ENCODE assay signal across 26 mouse cellular contexts in genomic region chr7:45678513-45678912, GRCm38 (mm10). TPM values are rescaled to one million over a fixed set of nuclear protein-coding genes. Genes with fewer than 3 reads are reported as not detected.
A peak's percentile ranks its signal among the peaks of the same experiment; 100 is the strongest.
DNase-seq lines count a peak whose midpoint lies in the region; ATAC-seq and TF ChIP-seq lines count a peak whose summit lies in the region.
"Had no signal": no experiment of that assay in that cellular context is flagged by ENCODE, and none has a peak within 500 bp of the region (broad histone marks: within the 10 kb centered on the region; RNA-seq: fewer than 3 reads in every experiment).

No protein-coding gene starts in this region.

- no peak for TF ChIP-seq CTCF in intestine, postnatal 0 days (IDR thresholded peaks at IDR 0.05; ENCODE audit: low read depth)
- no peak for TF ChIP-seq CTCF in stomach, postnatal 0 days (IDR thresholded peaks at IDR 0.05; ENCODE audit: low read depth)

- no peaks in the 10 kb centered on the region for H3K9me3 ChIP-seq in intestine, embryonic 15.5 days
- H3K9me3 ChIP-seq in intestine, postnatal 0 days (ENCODE audit: control insufficient read depth), result no peaks in the 10 kb centered on the region
- no peaks in the 10 kb centered on the region for H3K9me3 ChIP-seq in stomach, postnatal 0 days (ENCODE audit: control insufficient read depth, low read length)
- H3K9me3 ChIP-seq: embryonic facial prominence, embryonic 15.5 days; forebrain, embryonic 10.5 days; G1E; heart, embryonic 13.5 days; hindbrain, embryonic 15.5 days had no signal

- peak overlapping the region; percentile 18; the same call in 1 of the 2 replicates for H3K27ac ChIP-seq in intestine, embryonic 15.5 days
- no peak overlapping the region for H3K27ac ChIP-seq in intestine, postnatal 0 days (ENCODE audit: low read depth, low read length)
- H3K27ac ChIP-seq in stomach, postnatal 0 days (replicated peaks), result peak overlapping the region; percentile 81
- H3K27ac ChIP-seq: embryonic facial prominence, embryonic 15.5 days; hindbrain, embryonic 15.5 days had no signal

- 88% methylated on average over 14 of the region's 14 CpGs for WGBS in intestine, embryonic 15.5 days
- WGBS in intestine, postnatal 0 days, result 86% methylated on average over 14 of the region's 14 CpGs
- 75% methylated on average over 14 of the region's 14 CpGs for WGBS in stomach, postnatal 0 days

- peak; percentile 72 for DNase-seq in adrenal gland, postnatal 14 days
- peak; percentile 75 to 81 for DNase-seq in adrenal gland, postnatal 36 days
- peak; percentile 58 for DNase-seq in stomach, postnatal 0 days (ENCODE audit: low spot score)
- no peak for DNase-seq in right cerebral cortex, postnatal 36 days (ENCODE audit: low spot score in 2 of 2)
- DNase-seq in urinary bladder, adult 2 months (ENCODE audit: low spot score), result no peak
- DNase-seq: B cell, adult 2 months; cerebellum, adult 11 months; cerebellum, adult 8-10 months; cerebellum, postnatal 14 days; embryo, embryonic 11 days; gastrocnemius, postnatal 36 days; heart, adult 11 months; heart, postnatal 36 days had no signal

- H3K9ac ChIP-seq in intestine, embryonic 15.5 days, result no peak overlapping the region
- no peak overlapping the region for H3K9ac ChIP-seq in intestine, postnatal 0 days (ENCODE audit: low read depth, low read length)
- no peak overlapping the region for H3K9ac ChIP-seq in stomach, postnatal 0 days (ENCODE audit: low read length)
- H3K9ac ChIP-seq: embryonic facial prominence, embryonic 15.5 days; heart, embryonic 13.5 days; hindbrain, embryonic 15.5 days had no signal

- no peak for ATAC-seq in intestine, embryonic 15.5 days
- ATAC-seq in intestine, postnatal 0 days, result no peak
- ATAC-seq in stomach, postnatal 0 days (ENCODE audit: low FRiP score, low TSS enrichment), result 0 out of 2 replicates have a peak, but pooled peaks have one; percentile 2
- ATAC-seq: CD4-positive, CD25-positive, alpha-beta regulatory T cell, adult 4 months; forebrain, embryonic 14.5 days had no signal

- peaks cover 21% of the 10 kb centered on the region; the same call in 1 of the 2 replicates for H3K4me1 ChIP-seq in intestine, embryonic 15.5 days (replicated peaks)
- H3K4me1 ChIP-seq in intestine, postnatal 0 days (replicated peaks; ENCODE audit: control insufficient read depth, insufficient read depth, low read length), result peaks cover 3% of the 10 kb centered on the region; the same call in 1 of the 2 replicates
- H3K4me1 ChIP-seq in stomach, postnatal 0 days (replicated peaks; ENCODE audit: control insufficient read depth, insufficient read depth), result no peaks in the 10 kb centered on the region

- no peaks in the 10 kb centered on the region for H3K36me3 ChIP-seq in intestine, embryonic 15.5 days
- no peaks in the 10 kb centered on the region for H3K36me3 ChIP-seq in intestine, postnatal 0 days (ENCODE audit: control insufficient read depth, insufficient read depth)
- no peaks in the 10 kb centered on the region for H3K36me3 ChIP-seq in stomach, postnatal 0 days (ENCODE audit: control insufficient read depth, insufficient read depth, low read length)
- H3K36me3 ChIP-seq: embryonic facial prominence, embryonic 15.5 days; forebrain, embryonic 10.5 days; G1E; heart, embryonic 13.5 days; hindbrain, embryonic 15.5 days had no signal

- TF ChIP-seq EP300 in stomach, postnatal 0 days (optimal IDR thresholded peaks at IDR 0.05), result no peak

- no peak overlapping the region for H3K4me3 ChIP-seq in intestine, embryonic 15.5 days (replicated peaks)
- no peak overlapping the region for H3K4me3 ChIP-seq in intestine, postnatal 0 days (ENCODE audit: low read depth, low read length)
- no peak overlapping the region for H3K4me3 ChIP-seq in stomach, postnatal 0 days (ENCODE audit: low read depth, low read length)
- H3K4me3 ChIP-seq: embryonic facial prominence, embryonic 15.5 days; erythroblast, embryonic 14.5 days; forebrain, embryonic 10.5 days; heart, embryonic 13.5 days; hindbrain, embryonic 15.5 days had no signal

- no peaks in the 10 kb centered on the region for H3K27me3 ChIP-seq in intestine, embryonic 15.5 days (replicated peaks)
- H3K27me3 ChIP-seq in intestine, postnatal 0 days (replicated peaks; ENCODE audit: control insufficient read depth, insufficient read depth, low read length), result peaks cover 40% of the 10 kb centered on the region
- no peaks in the 10 kb centered on the region for H3K27me3 ChIP-seq in stomach, postnatal 0 days (ENCODE audit: control insufficient read depth, insufficient read depth, low read length)
- H3K27me3 ChIP-seq: embryonic facial prominence, embryonic 15.5 days; hindbrain, embryonic 15.5 days had no signal

- H3K4me2 ChIP-seq in intestine, embryonic 15.5 days (replicated peaks), result no peak overlapping the region
- no peak overlapping the region for H3K4me2 ChIP-seq in intestine, postnatal 0 days (replicated peaks; ENCODE audit: low read depth)
- H3K4me2 ChIP-seq in stomach, postnatal 0 days (replicated peaks; ENCODE audit: low read depth), result no peak overlapping the region
- H3K4me2 ChIP-seq: embryonic facial prominence, embryonic 15.5 days; heart, embryonic 13.5 days; hindbrain, embryonic 15.5 days had no signal

RNA-seq across cellular contexts. Expression of gene Ntn5, which starts 5.3 kb away (rescaled TPM):
- 0.73 TPM in 2 replicates for polyA plus RNA-seq in intestine, embryonic 15.5 days (2015; fragmentation: Nextera tagmentation; extraction: Ambion mirVana)
- polyA plus RNA-seq in intestine, postnatal 0 days (2015; fragmentation: Nextera tagmentation; extraction: Ambion mirVana), result 0.10 and 0.20 TPM in 2 replicates
- 0.26 TPM in 1 of 2 replicates, not detected in the other for total RNA-seq in adrenal gland, postnatal 14 days (2021)
- total RNA-seq in adrenal gland, postnatal 36 days (2021), result under 1 TPM; 0.23 to 0.83 TPM
- polyA plus RNA-seq in stomach, postnatal 0 days (2015; fragmentation: Nextera tagmentation; extraction: Ambion mirVana), result 0.41 and 0.45 TPM in 2 replicates
- polyA plus RNA-seq in urinary bladder, adult 2 months (2012; rRNA removed), result 0.06 and 0.08 TPM in 2 replicates
- total RNA-seq: common myeloid progenitor, adult 5-6 weeks; G1E had no signal
- polyA plus RNA-seq: CD4-positive, CD25-positive, alpha-beta regulatory T cell, adult 4 months; erythroblast, embryonic 14.5 days; heart, postnatal 0 days had no signal

RNA-seq across cellular contexts. Expression of gene Fut2, which starts 12.3 kb away (rescaled TPM):
- polyA plus RNA-seq in intestine, embryonic 15.5 days (2015; fragmentation: Nextera tagmentation; extraction: Ambion mirVana), result 12.2 and 12.8 TPM in 2 replicates
- polyA plus RNA-seq in intestine, postnatal 0 days (2015; fragmentation: Nextera tagmentation; extraction: Ambion mirVana), result 2.9 and 3.6 TPM in 2 replicates
- total RNA-seq in adrenal gland, postnatal 14 days (2021), result 0.11 TPM in 1 of 2 replicates, not detected in the other
- total RNA-seq in adrenal gland, postnatal 36 days (2021), result under 1 TPM in 1 of 2 experiments, not detected in 1; 0.17 TPM
- 35.1 and 36.1 TPM in 2 replicates for polyA plus RNA-seq in stomach, postnatal 0 days (2015; fragmentation: Nextera tagmentation; extraction: Ambion mirVana)
- polyA plus RNA-seq in urinary bladder, adult 2 months (2012; rRNA removed), result 1.8 and 3.3 TPM in 2 replicates
- total RNA-seq: common myeloid progenitor, adult 5-6 weeks had no signal
- polyA plus RNA-seq: CD4-positive, CD25-positive, alpha-beta regulatory T cell, adult 4 months; embryonic facial prominence, embryonic 11.5 days; G1E had no signal

RNA-seq across cellular contexts. Expression of gene Sec1, which starts 15.7 kb away (rescaled TPM):
- 1.9 and 2.0 TPM in 2 replicates for polyA plus RNA-seq in intestine, embryonic 15.5 days (2015; fragmentation: Nextera tagmentation; extraction: Ambion mirVana)
- polyA plus RNA-seq in intestine, postnatal 0 days (2015; fragmentation: Nextera tagmentation; extraction: Ambion mirVana), result 0.08 and 0.25 TPM in 2 replicates
- 0.22 and 0.41 TPM in 2 replicates for total RNA-seq in adrenal gland, postnatal 14 days (2021)
- under 1 TPM; 0.23 to 0.99 TPM for total RNA-seq in adrenal gland, postnatal 36 days (2021)
- 0.53 and 0.56 TPM in 2 replicates for polyA plus RNA-seq in stomach, postnatal 0 days (2015; fragmentation: Nextera tagmentation; extraction: Ambion mirVana)
- polyA plus RNA-seq in urinary bladder, adult 2 months (2012; rRNA removed), result 0.09 and 0.14 TPM in 2 replicates
- total RNA-seq: common myeloid progenitor, adult 5-6 weeks; G1E had no signal
- polyA plus RNA-seq: erythroblast, embryonic 14.5 days had no signal

RNA-seq across cellular contexts. Expression of gene Car11, which starts 21.1 kb away (rescaled TPM):
- polyA plus RNA-seq in intestine, embryonic 15.5 days (2015; fragmentation: Nextera tagmentation; extraction: Ambion mirVana), result 5.5 and 6.4 TPM in 2 replicates
- polyA plus RNA-seq in intestine, postnatal 0 days (2015; fragmentation: Nextera tagmentation; extraction: Ambion mirVana), result 2.1 and 2.7 TPM in 2 replicates
- 10.5 and 16.9 TPM in 2 replicates for total RNA-seq in adrenal gland, postnatal 14 days (2021)
- total RNA-seq in adrenal gland, postnatal 36 days (2021), result 10 to 100 TPM in 1 of 2 experiments, 1 to 10 TPM in 1; 8.6 to 10.2 TPM
- polyA plus RNA-seq in stomach, postnatal 0 days (2015; fragmentation: Nextera tagmentation; extraction: Ambion mirVana), result 2.7 and 4.4 TPM in 2 replicates
- 25.0 and 29.8 TPM in 2 replicates for polyA plus RNA-seq in urinary bladder, adult 2 months (2012; rRNA removed)
- total RNA-seq: common myeloid progenitor, adult 5-6 weeks had no signal
- polyA plus RNA-seq: erythroblast, embryonic 14.5 days had no signal

RNA-seq across cellular contexts. Expression of gene Dbp, which starts 26.4 kb away (rescaled TPM):
- polyA plus RNA-seq in intestine, embryonic 15.5 days (2015; fragmentation: Nextera tagmentation; extraction: Ambion mirVana), result 3.1 and 3.4 TPM in 2 replicates
- 6.9 and 8.6 TPM in 2 replicates for polyA plus RNA-seq in intestine, postnatal 0 days (2015; fragmentation: Nextera tagmentation; extraction: Ambion mirVana)
- 31.2 and 46.3 TPM in 2 replicates for total RNA-seq in adrenal gland, postnatal 14 days (2021)
- 100 to 1,000 TPM; 125 to 262 TPM for total RNA-seq in adrenal gland, postnatal 36 days (2021)
- polyA plus RNA-seq in stomach, postnatal 0 days (2015; fragmentation: Nextera tagmentation; extraction: Ambion mirVana), result 8.8 and 12.6 TPM in 2 replicates
- 335 and 503 TPM in 2 replicates for polyA plus RNA-seq in urinary bladder, adult 2 months (2012; rRNA removed)

Comparison
In these comparisons a context has a peak if more than half of its experiments do, and no peak if none do; other contexts are left out.
1. DNase-seq: peak in adrenal gland, postnatal 14 days (single experiment), adrenal gland, postnatal 36 days (2 of 2) and stomach, postnatal 0 days (single experiment); none in right cerebral cortex, postnatal 36 days (0 of 2) and urinary bladder, adult 2 months (single experiment).